Mouse (Mus musculus): ENCODE data around the gene Nlrp9c. TPM values are rescaled to one million over a fixed set of nuclear protein-coding genes. Genes with fewer than 3 reads are reported as not detected.
"Not testable (repeated sequence)": the region's sequence is repeated elsewhere in the genome, so short reads cannot be mapped to it uniquely, and the experiment has no call there.

The Nlrp9c gene
- not detected for total RNA-seq (2021)
- long read RNA-seq, experiment 1: 0 reads
- long read RNA-seq, experiment 2: 0 reads

DNA sequence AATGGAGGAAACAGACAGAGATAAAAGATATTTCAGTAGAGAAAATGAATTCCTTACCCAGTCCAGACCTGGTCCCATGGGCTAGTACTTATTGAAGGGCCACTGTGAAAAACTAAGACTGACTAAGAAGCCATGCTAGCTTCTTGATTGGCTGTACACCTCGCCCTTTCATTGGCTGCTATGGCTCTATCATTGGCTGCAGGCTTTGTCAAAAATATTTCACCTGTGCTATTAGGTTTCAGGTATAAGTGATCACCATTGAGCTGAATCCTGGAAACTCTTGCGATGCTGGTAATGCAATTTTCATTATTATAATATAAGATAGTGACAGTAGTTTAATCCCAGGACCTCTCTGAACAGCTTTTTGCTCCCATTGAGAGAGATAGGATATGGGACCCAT lies at the start of gene Nlrp9c:
Gene Nlrp9c, minus strand, starts transcription at position 101 of the 400 bp plus-strand sequence.
- DNase-seq: not testable (repeated sequence)

GRCm38 (mm10) chr7:26434813-26435212 lies 31.3 kb upstream of the Nlrp9c start, which contains the start of gene Nlrp4a:
Gene Nlrp4a (plus strand): TSS chr7:26435113.
- no peak for DNase-seq

GRCm38 (mm10) chr7:26391811-26392210 lies 11.7 kb downstream of the Nlrp9c start:
- DNase-seq: not testable (repeated sequence)

GRCm38 (mm10) chr7:26391137-26391536 lies 12.4 kb downstream of the Nlrp9c start:
- not testable (repeated sequence) for DNase-seq

DNA sequence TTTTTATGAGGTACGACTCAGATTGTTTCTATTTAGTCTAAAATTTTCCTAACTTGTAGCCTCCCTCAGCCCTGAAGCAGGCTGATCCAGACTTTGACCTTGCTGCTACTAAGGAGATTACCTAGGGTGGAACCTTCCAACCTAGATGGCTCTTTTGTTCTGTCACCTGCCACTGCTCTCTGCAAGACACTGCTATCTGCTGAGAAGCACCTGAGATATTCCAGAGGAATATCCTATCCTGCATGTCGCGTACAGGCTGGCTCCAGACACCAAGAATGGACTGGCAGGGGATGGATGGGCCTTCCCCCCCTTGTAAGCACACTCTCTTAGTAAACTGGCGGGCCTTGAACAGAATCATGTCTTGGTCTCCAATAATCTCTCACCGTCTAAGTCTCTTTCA lies 16.8 kb downstream of the Nlrp9c start:
- DNase-seq: not testable (repeated sequence)

- DNase-seq: no peak
Measured at GRCm38 (mm10) chr7:26380807-26381206, 22.7 kb downstream of the Nlrp9c start.

- DNase-seq: not testable (repeated sequence)
Measured at GRCm38 (mm10) chr7:26373221-26373620, 30.3 kb downstream of the Nlrp9c start.

- not testable (repeated sequence) for DNase-seq
Measured at GRCm38 (mm10) chr7:26356719-26357118, 46.8 kb downstream of the Nlrp9c start.

DNA sequence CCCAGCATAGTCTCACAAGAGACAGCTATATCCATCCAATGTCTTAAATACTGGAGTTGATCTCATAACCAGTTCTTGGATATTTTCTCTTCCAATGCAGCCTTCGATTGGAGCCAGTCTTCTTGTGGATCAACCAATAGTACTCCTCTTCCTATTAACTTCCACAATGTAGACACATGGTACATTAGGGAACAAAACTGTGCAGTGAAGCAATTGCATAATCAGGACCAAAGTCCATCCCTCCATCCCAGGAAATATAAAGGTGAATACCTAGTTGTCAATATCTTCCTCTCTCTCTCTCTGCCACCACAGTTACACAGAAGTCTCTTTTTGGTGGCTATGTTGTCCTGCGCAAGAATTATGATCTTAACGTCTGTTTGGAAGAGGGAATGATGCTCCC lies 51.2 kb downstream of the Nlrp9c start:
- DNase-seq: not testable (repeated sequence)

- peak; percentile 2 for DNase-seq
Measured at GRCm38 (mm10) chr7:26350177-26350576, 53.3 kb downstream of the Nlrp9c start.

- not testable (repeated sequence) for DNase-seq
Measured at GRCm38 (mm10) chr7:26320361-26320760, 83.1 kb downstream of the Nlrp9c start.

DNA sequence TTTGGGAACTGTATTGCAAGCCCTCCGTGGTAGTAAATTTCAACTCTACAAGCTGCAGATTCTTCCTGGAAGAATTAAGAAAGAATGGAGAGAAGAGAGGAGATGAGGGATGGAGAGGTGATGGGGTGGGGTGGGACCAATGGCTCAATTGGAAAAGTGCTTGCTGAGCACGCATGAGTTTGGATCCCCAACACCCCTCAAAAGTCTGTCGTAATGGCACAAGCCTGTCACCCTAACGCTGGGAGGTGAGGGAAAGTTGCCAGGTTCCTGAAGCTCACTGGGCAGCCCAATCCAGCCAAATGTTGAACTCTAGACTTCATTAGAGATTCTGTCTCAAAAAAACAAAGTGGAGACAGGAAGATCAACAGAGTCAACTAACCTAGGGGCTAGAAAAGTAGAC lies 87.7 kb downstream of the Nlrp9c start:
- not testable (repeated sequence) for DNase-seq

- not testable (repeated sequence) for DNase-seq
Measured at GRCm38 (mm10) chr7:26315194-26315593, 88.3 kb downstream of the Nlrp9c start.

GRCm38 (mm10) chr7:26311786-26312185 lies 91.7 kb downstream of the Nlrp9c start:
- not testable (repeated sequence) for DNase-seq

- DNase-seq: not testable (repeated sequence)
Measured at GRCm38 (mm10) chr7:26306926-26307325, 96.6 kb downstream of the Nlrp9c start, which contains the start of gene Cyp2a4. Gene Cyp2a4 (plus strand): TSS chr7:26307169.

GRCm38 (mm10) chr7:26303429-26304166 lies 99.9 kb downstream of the Nlrp9c start:
- not testable (repeated sequence) for DNase-seq

Other genes with a start within 250 kb of the Nlrp9c start
- gene Cyp2b9, start 230.3 kb downstream of the Nlrp9c start, total RNA-seq (2021): 10 to 100 TPM; 27.5 to 46.2 TPM
- not detected for gene Vmn1r184, start 143.4 kb downstream of the Nlrp9c start, total RNA-seq (2021)
- gene Cyp2a4, start 96.5 kb downstream of the Nlrp9c start, total RNA-seq (2021): 1 to 10 TPM in 1 of 2 experiments, under 1 TPM in 1; 0.97 to 1.6 TPM
- gene Nlrp4a, start 31.4 kb upstream of the Nlrp9c start, total RNA-seq (2021): not detected
- gene Nlrp9a, start 131.3 kb upstream of the Nlrp9c start, total RNA-seq (2021): not detected
- gene Vmn1r185, start 214.8 kb upstream of the Nlrp9c start, total RNA-seq (2021): not detected

Data from adrenal gland, postnatal 10 days (tissue).